Mouse (Mus musculus) CH12F3 (cell line): ENCODE results near the gene Pou2f3.

Source experiments
- in situ Hi-C: fragments of 300-500 bp; cut with MboI; formaldehyde crosslinking; loops from 2 replicates; pipeline ENCODE4 v1.14.3; 2020; ENCODE audit warnings: low sequenced_read_pairs

The Pou2f3 gene

GRCm38 (mm10) chr9:43210190-43210682 is at the start of gene Pou2f3:
Gene Pou2f3 (minus strand): TSS chr9:43210369.
- in situ Hi-C loops: loop anchor here (5.0 kb wide), 1 partner anchor 68 kb away; no protein-coding TSS in a partner anchor

GRCm38 (mm10) chr9:43253271-43253681 is 43.1 kb upstream of the Pou2f3 start:
- in situ Hi-C loops: no loop called here

DNA sequence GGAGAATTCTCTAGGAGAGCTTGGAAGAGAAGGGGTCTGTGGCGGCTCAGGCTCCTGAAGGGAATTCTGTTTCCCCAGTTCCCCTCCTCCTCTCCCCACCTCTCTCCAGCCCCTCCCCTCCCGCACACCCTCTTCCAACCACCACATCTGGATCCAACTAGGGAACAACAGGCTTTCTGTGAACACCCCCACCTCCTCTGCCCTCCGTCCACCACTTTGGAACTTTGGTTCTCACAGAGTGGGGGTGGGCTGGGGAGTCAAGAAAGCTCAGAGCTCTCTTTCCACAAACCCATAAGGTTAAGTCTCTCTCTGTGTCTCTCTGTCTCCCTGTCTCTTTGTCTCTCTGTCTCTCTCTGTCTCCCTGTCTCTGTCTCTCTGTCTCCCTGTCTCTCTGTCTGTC is 42.6 kb upstream of the Pou2f3 start:
- in situ Hi-C loops: no loop called here

GRCm38 (mm10) chr9:43251786-43252185 is 41.6 kb upstream of the Pou2f3 start:
- in situ Hi-C loops: no loop called here

DNA sequence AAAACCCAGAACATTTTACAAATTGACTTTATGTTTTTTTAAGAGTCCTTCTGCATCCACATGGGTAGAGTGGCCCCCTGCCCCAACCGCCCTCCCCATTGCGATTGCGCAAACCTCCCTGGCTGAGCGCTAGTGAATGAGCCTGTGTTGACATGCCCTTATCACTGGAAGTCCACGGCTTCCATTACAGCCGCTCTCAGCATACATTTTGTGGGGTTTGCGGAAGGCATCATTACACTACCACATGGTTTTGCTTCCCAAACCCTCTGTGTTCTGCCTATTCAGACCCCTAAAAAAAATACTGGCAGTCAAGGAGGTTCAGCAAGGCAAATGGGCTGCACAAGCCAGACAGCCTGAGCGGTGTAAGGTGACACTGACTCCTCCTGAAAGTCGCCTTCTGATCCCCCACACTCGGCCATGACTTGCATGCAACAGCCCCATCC is 36.6 kb upstream of the Pou2f3 start:
- in situ Hi-C loops: no loop called here

DNA sequence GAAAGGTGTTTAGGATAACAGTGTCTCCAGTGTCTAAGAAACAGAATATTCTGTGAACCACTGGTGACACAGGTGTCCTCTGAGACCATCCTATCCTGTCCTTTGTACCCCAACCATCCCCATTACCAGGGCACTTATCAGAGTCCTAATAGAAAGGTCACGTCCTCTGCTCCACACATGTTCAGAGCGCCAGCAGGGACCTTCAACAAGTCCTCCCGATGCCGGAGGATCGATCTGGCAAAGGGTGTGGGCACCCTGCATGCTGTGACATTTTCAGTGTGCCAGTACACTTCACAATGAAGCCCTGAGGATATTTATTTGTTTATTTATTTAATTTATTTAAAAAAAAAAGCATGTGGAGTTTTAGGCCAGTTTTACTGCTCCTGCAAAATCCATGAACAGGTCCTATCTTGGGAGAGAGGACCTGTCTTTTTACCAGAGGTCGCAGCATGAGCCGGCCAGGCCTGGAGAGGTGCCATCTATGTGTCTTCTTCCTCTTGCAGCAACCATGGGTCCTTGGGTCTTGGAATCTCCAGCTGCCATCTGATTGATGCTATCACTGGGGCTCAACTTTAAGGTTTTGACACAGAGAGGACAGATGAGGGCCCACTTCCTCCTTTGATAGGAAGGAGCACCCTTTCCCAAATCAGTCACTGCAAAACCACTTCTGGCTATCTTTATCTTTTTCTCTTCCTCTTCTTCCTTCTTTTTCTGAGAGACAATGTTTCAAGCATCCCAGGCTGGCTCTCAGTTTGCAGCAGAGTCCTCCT is 35.8 kb upstream of the Pou2f3 start:
- in situ Hi-C loops: no loop called here

GRCm38 (mm10) chr9:43242432-43242831 is 32.3 kb upstream of the Pou2f3 start:
- in situ Hi-C loops: no loop called here

GRCm38 (mm10) chr9:43241970-43242369 is 31.8 kb upstream of the Pou2f3 start:
- in situ Hi-C loops: no loop called here

- in situ Hi-C loops: no loop called here
Measured at GRCm38 (mm10) chr9:43241291-43241690, 31.1 kb upstream of the Pou2f3 start.

- in situ Hi-C loops: no loop called here
Measured at GRCm38 (mm10) chr9:43240594-43240900, 30.4 kb upstream of the Pou2f3 start.

- in situ Hi-C loops: no loop called here
Measured at GRCm38 (mm10) chr9:43239712-43240593, 29.8 kb upstream of the Pou2f3 start, which contains the start of gene Oaf. Gene Oaf (minus strand): TSS chr9:43239911.

- in situ Hi-C loops: no loop called here
Measured at GRCm38 (mm10) chr9:43238631-43239545, 28.7 kb upstream of the Pou2f3 start.

DNA sequence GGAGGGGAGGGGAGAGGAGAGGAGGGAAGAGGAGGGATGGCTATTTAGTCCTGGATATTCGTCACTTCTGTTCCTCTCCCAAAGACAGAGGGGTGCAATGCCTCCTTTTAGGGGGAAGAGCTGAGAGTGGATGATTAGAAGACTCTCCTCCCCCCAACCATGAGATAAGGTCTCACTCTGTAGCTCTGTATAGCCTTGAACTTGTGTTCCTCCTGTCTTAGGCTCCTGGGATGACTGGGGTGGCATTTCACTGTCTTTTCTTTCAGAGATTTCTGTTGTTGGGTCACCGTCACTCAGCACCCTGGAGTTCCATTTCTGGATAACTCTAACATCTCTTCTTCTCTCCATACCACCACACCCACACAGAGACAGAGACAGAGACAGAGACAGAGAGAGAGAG is 28.0 kb upstream of the Pou2f3 start:
- in situ Hi-C loops: no loop called here

DNA sequence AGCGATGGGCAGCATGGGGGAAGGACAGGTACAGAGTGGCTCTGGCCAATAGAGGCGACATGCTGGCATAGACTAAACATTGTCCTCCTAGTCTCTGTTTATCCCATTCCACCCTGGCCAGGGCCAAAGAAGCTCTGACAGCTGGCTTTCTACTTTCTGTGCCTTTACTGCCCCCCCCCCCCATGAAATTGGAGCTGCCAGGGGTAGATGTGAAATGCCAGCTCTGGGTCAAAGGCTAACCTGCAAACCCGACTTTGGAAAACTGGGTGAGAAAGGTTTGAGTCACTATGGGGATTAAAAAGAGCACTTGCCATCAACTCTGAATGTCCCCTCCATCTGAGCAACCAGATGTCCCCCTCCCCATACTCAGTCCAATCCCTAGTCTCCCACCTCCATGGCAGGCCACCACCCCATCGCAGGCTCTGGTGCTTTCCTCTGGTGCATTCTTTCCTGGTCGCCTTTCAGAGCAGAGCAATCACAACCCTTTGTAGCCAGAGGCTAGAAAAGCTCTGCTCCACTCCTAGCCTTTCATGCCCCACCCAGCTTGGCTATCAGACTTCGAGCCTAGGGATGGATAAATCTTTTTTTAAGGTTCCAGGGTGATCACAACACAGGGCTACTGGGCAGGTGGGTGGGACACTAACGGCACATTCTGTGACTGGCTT is 27.1 kb upstream of the Pou2f3 start:
- in situ Hi-C loops: no loop called here

- in situ Hi-C loops: no loop called here
Measured at GRCm38 (mm10) chr9:43236576-43236975, 26.4 kb upstream of the Pou2f3 start.

DNA sequence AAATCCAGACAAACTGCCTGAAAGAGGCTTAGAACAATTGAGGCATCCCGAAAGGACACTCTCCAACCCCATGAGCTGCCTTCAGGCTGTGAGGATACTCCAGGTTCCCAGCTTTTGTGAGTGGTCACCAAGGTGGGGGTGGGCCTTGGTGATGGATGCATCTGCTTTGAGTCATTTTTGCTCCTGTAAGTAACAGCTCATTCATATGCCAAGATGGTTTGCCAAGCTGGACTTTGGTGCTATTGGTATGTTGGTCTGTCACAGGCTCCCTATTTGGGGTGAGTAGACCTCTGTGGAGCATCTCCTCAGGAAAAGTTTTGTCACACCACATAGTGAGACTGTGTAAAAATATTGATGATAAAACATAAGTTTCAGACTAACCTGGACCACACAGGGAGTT is 25.9 kb upstream of the Pou2f3 start:
- in situ Hi-C loops: no loop called here

- in situ Hi-C loops: no loop called here
Measured at GRCm38 (mm10) chr9:43235336-43235735, 25.2 kb upstream of the Pou2f3 start.

DNA sequence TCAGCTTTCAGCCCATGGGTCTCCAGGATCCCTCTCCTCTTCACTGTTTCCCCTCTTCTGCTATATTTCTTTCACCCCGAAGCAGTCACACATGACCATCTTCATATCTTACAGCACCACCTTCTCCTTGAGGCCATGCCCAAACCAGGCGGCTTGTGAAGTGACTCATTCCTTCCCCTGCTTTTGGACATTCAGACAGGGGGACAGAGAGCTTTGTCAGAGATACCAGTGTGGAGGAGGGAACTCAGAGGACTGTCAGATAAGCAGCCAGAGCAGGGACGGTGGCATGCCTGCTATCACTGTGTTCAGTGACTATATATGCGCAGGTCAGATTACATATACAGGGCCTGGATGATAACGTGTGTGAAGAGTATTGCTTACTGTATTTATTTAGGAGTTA is 24.3 kb upstream of the Pou2f3 start:
- in situ Hi-C loops: no loop called here

DNA sequence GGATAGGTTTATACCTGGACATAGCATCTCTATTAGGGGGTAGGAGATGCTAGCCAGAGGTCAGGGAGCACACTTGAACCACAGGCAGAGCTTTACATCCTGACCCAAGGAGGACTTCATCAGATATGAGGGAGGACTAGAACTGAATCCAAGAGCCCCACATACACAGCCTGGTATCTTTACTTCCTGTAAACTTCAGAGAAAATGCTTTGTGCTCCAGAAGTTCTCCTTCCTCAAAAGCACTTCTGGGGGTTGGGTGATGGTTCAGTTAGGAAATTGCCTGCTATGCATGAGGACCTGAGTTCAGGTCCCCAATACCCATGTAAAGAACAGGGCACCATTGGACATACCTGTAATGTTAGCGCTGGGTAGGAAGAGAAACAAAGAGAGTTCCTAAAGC is 23.3 kb upstream of the Pou2f3 start:
- in situ Hi-C loops: no loop called here

- in situ Hi-C loops: no loop called here
Measured at GRCm38 (mm10) chr9:43233044-43233443, 22.9 kb upstream of the Pou2f3 start.
